ENCODE assay signal across 11 mouse cellular contexts in the genomic region with DNA sequence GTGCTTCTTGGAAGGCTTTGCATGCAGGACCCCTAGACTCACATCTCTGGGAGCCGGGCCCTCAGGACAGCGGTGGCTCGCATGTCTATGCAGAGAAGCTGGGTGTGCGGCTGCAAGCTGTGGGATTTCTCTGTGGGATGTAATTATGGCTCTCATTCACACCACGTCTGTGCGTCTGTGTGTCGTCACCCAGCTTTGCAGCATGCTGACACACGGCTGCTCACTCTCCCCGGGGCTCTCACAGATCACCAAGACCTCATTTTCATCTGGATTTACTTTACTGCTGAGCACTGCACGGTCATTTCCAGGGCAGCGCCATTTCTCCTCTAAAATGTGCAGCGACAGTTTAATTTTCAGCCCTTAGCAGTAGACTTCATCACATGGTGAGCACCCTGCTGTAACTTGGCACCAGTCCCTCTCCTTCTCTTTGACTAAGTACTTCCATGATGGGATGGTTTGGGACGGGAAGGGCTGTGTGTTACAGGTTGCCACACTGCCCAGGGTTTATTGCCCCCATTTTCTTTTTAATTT.
DNase-seq lines count a peak whose midpoint lies in the region; ATAC-seq and TF ChIP-seq lines count a peak whose summit lies in the region.
"Had no signal": no experiment of that assay in that cellular context is flagged by ENCODE, and none has a peak within 500 bp of the region (broad histone marks: within the 10 kb centered on the region; RNA-seq: fewer than 3 reads in every experiment).

No protein-coding gene starts in this region.

- no peaks in the 10 kb centered on the region for H3K36me3 ChIP-seq in intestine, embryonic 14.5 days (ENCODE audit: control insufficient read depth, insufficient read depth, low read length)
- no peaks in the 10 kb centered on the region for H3K36me3 ChIP-seq in intestine, embryonic 16.5 days (ENCODE audit: control insufficient read depth, insufficient read depth, low read length)
- no peaks in the 10 kb centered on the region for H3K36me3 ChIP-seq in forebrain, embryonic 12.5 days (replicated peaks)
- no peaks in the 10 kb centered on the region for H3K36me3 ChIP-seq in limb, embryonic 14.5 days (ENCODE audit: control insufficient read depth, insufficient read depth, low read length)
- no peaks in the 10 kb centered on the region for H3K36me3 ChIP-seq in lung, postnatal 0 days (ENCODE audit: insufficient read depth, low read length)
- H3K36me3 ChIP-seq: limb, embryonic 15.5 days had no signal

- TF ChIP-seq POLR2A in limb, embryonic 14.5 days (IDR thresholded peaks at IDR 0.05; ENCODE audit: borderline replicate concordance, extremely low read depth, insufficient read depth, insufficient read length), result no peak
- no peak for TF ChIP-seq POLR2A in lung, adult 2 months (IDR thresholded peaks at IDR 0.05; ENCODE audit: borderline replicate concordance, extremely low read depth, low read depth, low read length)

- no peak for TF ChIP-seq CTCF in lung, postnatal 0 days (IDR thresholded peaks at IDR 0.05)
- no peak for TF ChIP-seq CTCF in lung, adult 2 months (IDR thresholded peaks at IDR 0.05; ENCODE audit: insufficient read depth, low read length)

- no peaks in the 10 kb centered on the region for H3K27me3 ChIP-seq in intestine, embryonic 14.5 days (replicated peaks; ENCODE audit: control insufficient read depth, insufficient read depth, low read length)
- no peaks in the 10 kb centered on the region for H3K27me3 ChIP-seq in intestine, embryonic 16.5 days (replicated peaks; ENCODE audit: control insufficient read depth, insufficient read depth, low read length)
- no peaks in the 10 kb centered on the region for H3K27me3 ChIP-seq in forebrain, embryonic 12.5 days
- no peaks in the 10 kb centered on the region for H3K27me3 ChIP-seq in limb, embryonic 14.5 days (ENCODE audit: control insufficient read depth, insufficient read depth, low read length)
- no peaks in the 10 kb centered on the region for H3K27me3 ChIP-seq in lung, postnatal 0 days (replicated peaks; ENCODE audit: insufficient read depth, low read length)
- H3K27me3 ChIP-seq: limb, embryonic 15.5 days had no signal

- H3K4me2 ChIP-seq in intestine, embryonic 14.5 days (ENCODE audit: low read length), result no peak overlapping the region
- no peak overlapping the region for H3K4me2 ChIP-seq in intestine, embryonic 16.5 days (ENCODE audit: low read depth, low read length)
- H3K4me2 ChIP-seq in forebrain, embryonic 12.5 days, result no peak overlapping the region
- H3K4me2 ChIP-seq in limb, embryonic 14.5 days (replicated peaks; ENCODE audit: low read depth, low read length, severe bottlenecking), result 0 out of 2 replicates have a peak overlapping the region, but pooled peaks have one; percentile 1
- no peak overlapping the region for H3K4me2 ChIP-seq in lung, postnatal 0 days (replicated peaks; ENCODE audit: low read depth, low read length)
- H3K4me2 ChIP-seq: limb, embryonic 15.5 days had no signal

- intact Hi-C loops in heart, postnatal 10 days (cut with DNase I), result no loop called here

- H3K4me1 ChIP-seq in intestine, embryonic 14.5 days (replicated peaks; ENCODE audit: control insufficient read depth, insufficient read depth, low read length), result no peaks in the 10 kb centered on the region
- H3K4me1 ChIP-seq in intestine, embryonic 16.5 days (ENCODE audit: control insufficient read depth, insufficient read depth, low read length), result no peaks in the 10 kb centered on the region
- peaks cover 21% of the 10 kb centered on the region for H3K4me1 ChIP-seq in forebrain, embryonic 12.5 days
- H3K4me1 ChIP-seq in limb, embryonic 14.5 days (ENCODE audit: control insufficient read depth, insufficient read depth, low read length), result peaks cover 9% of the 10 kb centered on the region
- H3K4me1 ChIP-seq in lung, postnatal 0 days (ENCODE audit: insufficient read depth, low read depth, low read length), result no peaks in the 10 kb centered on the region
- no peaks in the 10 kb centered on the region for H3K4me1 ChIP-seq in lung, adult 2 months (ENCODE audit: control insufficient read depth, insufficient read depth, low read length)

- ATAC-seq in intestine, embryonic 14.5 days (replicated peaks; ENCODE audit: low FRiP score, low TSS enrichment, low read depth), result 0 out of 2 replicates have a peak, but pooled peaks have one; percentile 32
- ATAC-seq in intestine, embryonic 16.5 days, result no peak
- peak; percentile 41; the same call in 1 of the 2 replicates for ATAC-seq in forebrain, embryonic 12.5 days (ENCODE audit: low FRiP score)
- ATAC-seq in limb, embryonic 14.5 days (ENCODE audit: low FRiP score, low read depth), result peak; percentile 73
- ATAC-seq in lung, postnatal 0 days, result no peak

- no peak overlapping the region for H3K4me3 ChIP-seq in intestine, embryonic 14.5 days (ENCODE audit: low read depth, low read length)
- no peak overlapping the region for H3K4me3 ChIP-seq in intestine, embryonic 16.5 days (ENCODE audit: low read length)
- no peak overlapping the region for H3K4me3 ChIP-seq in forebrain, embryonic 12.5 days (replicated peaks)
- H3K4me3 ChIP-seq in limb, embryonic 14.5 days (replicated peaks; ENCODE audit: low read length), result no peak overlapping the region
- no peak overlapping the region for H3K4me3 ChIP-seq in lung, postnatal 0 days (ENCODE audit: low read depth, low read length)
- no peak overlapping the region for H3K4me3 ChIP-seq in lung, adult 2 months (replicated peaks; ENCODE audit: extremely low read depth, low read depth, low read length)
- H3K4me3 ChIP-seq: heart, adult 2 months; limb, embryonic 15.5 days had no signal

- no peak overlapping the region for H3K9ac ChIP-seq in intestine, embryonic 14.5 days (ENCODE audit: low read length)
- H3K9ac ChIP-seq in intestine, embryonic 16.5 days (ENCODE audit: low read depth, low read length), result no peak overlapping the region
- no peak overlapping the region for H3K9ac ChIP-seq in forebrain, embryonic 12.5 days
- H3K9ac ChIP-seq in limb, embryonic 14.5 days (ENCODE audit: low read depth, low read length, severe bottlenecking), result no peak overlapping the region
- no peak overlapping the region for H3K9ac ChIP-seq in lung, postnatal 0 days (replicated peaks; ENCODE audit: low read depth)
- H3K9ac ChIP-seq: limb, embryonic 15.5 days had no signal

- no peak for TF ChIP-seq EP300 in lung, postnatal 0 days (IDR thresholded peaks at IDR 0.05)

- no peak overlapping the region for H3K27ac ChIP-seq in intestine, embryonic 14.5 days (ENCODE audit: low read depth)
- no peak overlapping the region for H3K27ac ChIP-seq in intestine, embryonic 16.5 days (ENCODE audit: low read length)
- 0 out of 2 replicates have a peak overlapping the region, but pooled peaks have one; percentile 53 for H3K27ac ChIP-seq in forebrain, embryonic 12.5 days
- H3K27ac ChIP-seq in limb, embryonic 14.5 days (replicated peaks; ENCODE audit: low read depth, low read length), result no peak overlapping the region
- no peak overlapping the region for H3K27ac ChIP-seq in lung, postnatal 0 days (ENCODE audit: low read length)
- H3K27ac ChIP-seq: heart, adult 2 months; limb, embryonic 15.5 days had no signal

- no peak for DNase-seq in intestine, embryonic 14.5 days (ENCODE audit: low spot score)
- DNase-seq in cerebellum, postnatal 14 days, result peak; percentile 56 to 60
- DNase-seq in limb, embryonic 14.5 days (ENCODE audit: low spot score), result peak; percentile 13
- DNase-seq in lung, postnatal 0 days (ENCODE audit: low spot score), result no peak
- DNase-seq in lung, adult 2 months, result no peak
- DNase-seq in heart, postnatal 10 days, result no peak
- DNase-seq: heart, adult 2 months; lung, postnatal 4 days had no signal

- WGBS in intestine, embryonic 14.5 days, result 41% methylated on average over 13 of the region's 13 CpGs
- 48% methylated on average over 13 of the region's 13 CpGs for WGBS in intestine, embryonic 16.5 days
- 56% methylated on average over 13 of the region's 13 CpGs for WGBS in forebrain, embryonic 12.5 days
- WGBS in limb, embryonic 14.5 days, result 26% methylated on average over 13 of the region's 13 CpGs
- 76% methylated on average over 13 of the region's 13 CpGs for WGBS in lung, postnatal 0 days
- 85% methylated on average over 13 of the region's 13 CpGs for WGBS in lung, adult 2 months

- no peaks in the 10 kb centered on the region for H3K9me3 ChIP-seq in intestine, embryonic 14.5 days (ENCODE audit: control insufficient read depth, low read length)
- no peaks in the 10 kb centered on the region for H3K9me3 ChIP-seq in intestine, embryonic 16.5 days (ENCODE audit: control insufficient read depth, low read length)
- no peaks in the 10 kb centered on the region for H3K9me3 ChIP-seq in forebrain, embryonic 12.5 days
- no peaks in the 10 kb centered on the region for H3K9me3 ChIP-seq in limb, embryonic 14.5 days (ENCODE audit: control insufficient read depth, low read length)
- no peaks in the 10 kb centered on the region for H3K9me3 ChIP-seq in lung, postnatal 0 days (ENCODE audit: low read length)
- H3K9me3 ChIP-seq: limb, embryonic 15.5 days had no signal

Comparison
In these comparisons a context has a peak if more than half of its experiments do, and no peak if none do; other contexts are left out.
1. ATAC-seq: peak in intestine, embryonic 14.5 days (single experiment), forebrain, embryonic 12.5 days (single experiment) and limb, embryonic 14.5 days (single experiment); none in intestine, embryonic 16.5 days (single experiment) and lung, postnatal 0 days (single experiment).
2. DNase-seq: peak in cerebellum, postnatal 14 days (2 of 2) and limb, embryonic 14.5 days (single experiment); none in intestine, embryonic 14.5 days (single experiment), lung, postnatal 0 days (single experiment), lung, adult 2 months (single experiment) and heart, postnatal 10 days (0 of 2).